Mouse (Mus musculus) heart, adult 8-10 months (tissue): ENCODE results near the gene Xcr1. TPM values are rescaled to one million over a fixed set of nuclear protein-coding genes. Genes with fewer than 3 reads are reported as not detected.

Source experiments
- DNase-seq: peaks from one replicate; pipeline ENCODE4 v3.0.0; 2022; ENCODE audit warnings: low spot score
- total RNA-seq, 4 experiments: library from RNA; stranded (reverse); gene quantifications; 2 replicates each; pipeline ENCODE4 v1.2.4; 2022

The Xcr1 gene
- total RNA-seq, 4 experiments from 2014 or later = not detected

GRCm38 (mm10) chr9:123815444-123815843, 46.4 kb downstream of the Xcr1 start:
- DNase-seq = peak; percentile 20

GRCm38 (mm10) chr9:123814821-123815220, 47.0 kb downstream of the Xcr1 start:
- DNase-seq = no peak

- no peak for DNase-seq
These were observed 47.5 kb downstream of the Xcr1 start for GRCm38 (mm10) chr9:123814326-123814725.

- no peak for DNase-seq
These were observed 50.0 kb downstream of the Xcr1 start for GRCm38 (mm10) chr9:123811831-123812230.

GRCm38 (mm10) chr9:123808583-123808982, 53.2 kb downstream of the Xcr1 start:
- peak; percentile 33 for DNase-seq

- DNase-seq = no peak
These were observed 55.6 kb downstream of the Xcr1 start, which contains the start of gene Cxcr6 for GRCm38 (mm10) chr9:123806267-123806666. Gene Cxcr6 (plus strand): TSS chr9:123806475.

GRCm38 (mm10) chr9:123805241-123805640, 56.6 kb downstream of the Xcr1 start:
- no peak for DNase-seq

GRCm38 (mm10) chr9:123802896-123803295, 58.9 kb downstream of the Xcr1 start:
- DNase-seq = no peak

GRCm38 (mm10) chr9:123802421-123802820, 59.4 kb downstream of the Xcr1 start:
- DNase-seq = no peak

Other genes starting within 250 kb of the Xcr1 start
- not detected for gene Slc6a20b, start 229.5 kb downstream of the Xcr1 start, total RNA-seq
- under 1 TPM in 1 of 4 experiments, not detected in 3; 0.23 TPM for gene Ccr9, start 183.6 kb downstream of the Xcr1 start, total RNA-seq
- not detected for gene Slc6a20a, start 183.1 kb downstream of the Xcr1 start, total RNA-seq
- 10 to 100 TPM; 38.8 to 45.6 (median 42.2) TPM for gene Lztfl1, start 144.3 kb downstream of the Xcr1 start, total RNA-seq
- under 1 TPM in 2 of 4 experiments, not detected in 2; 0.22 TPM for gene Cxcr6, start 55.6 kb downstream of the Xcr1 start, total RNA-seq
- 100 to 1,000 TPM; 277 to 295 (median 286) TPM for gene Fyco1, start 10.1 kb downstream of the Xcr1 start, total RNA-seq
- gene Ccr1, start 106.7 kb upstream of the Xcr1 start, total RNA-seq = 1 to 10 TPM in 1 of 4 experiments, under 1 TPM in 3; 0.08 to 2.8 (median 0.42) TPM
- not detected for gene Ccr1l1, start 116.4 kb upstream of the Xcr1 start, total RNA-seq
- not detected for gene Ccr3, start 159.9 kb upstream of the Xcr1 start, total RNA-seq
- under 1 TPM; 0.44 to 0.98 (median 0.82) TPM for gene Ccr2, start 239.9 kb upstream of the Xcr1 start, total RNA-seq